Mouse (Mus musculus): ENCODE results near the gene Tlr13. TPM values are rescaled to one million over a fixed set of nuclear protein-coding genes. Genes with fewer than 3 reads are reported as not detected.

The Tlr13 gene
- polyA plus RNA-seq, 1 experiment from 2014 or later: 1.0 TPM

- no peaks in the 10 kb centered on the region for H3K36me3 ChIP-seq
- H3K27me3 ChIP-seq: no peaks in the 10 kb centered on the region; the same call in 1 of the 2 replicates
- no peak overlapping the region for H3K27ac ChIP-seq
- 75% methylated on average over 3 of the region's 3 CpGs for WGBS
- no peak overlapping the region for H3K9ac ChIP-seq
- H3K4me1 ChIP-seq: no peaks in the 10 kb centered on the region
- no peak overlapping the region for H3K4me3 ChIP-seq
- ATAC-seq (ENCODE audit: borderline replicate concordance, extremely low read depth, low FRiP score, low TSS enrichment): no peak
- H3K4me2 ChIP-seq: no peak overlapping the region
- H3K9me3 ChIP-seq: no peaks in the 10 kb centered on the region
Measured at GRCm38 (mm10) chrX:106149460-106149859, 6.5 kb downstream of the Tlr13 start.

GRCm38 (mm10) chrX:106154180-106154586 lies 11.2 kb downstream of the Tlr13 start:
- no peak overlapping the region for H3K9ac ChIP-seq
- ATAC-seq (ENCODE audit: borderline replicate concordance, extremely low read depth, low FRiP score, low TSS enrichment): no peak
- H3K36me3 ChIP-seq: no peaks in the 10 kb centered on the region
- no peak overlapping the region for H3K27ac ChIP-seq
- no peak overlapping the region for H3K4me2 ChIP-seq
- H3K27me3 ChIP-seq: no peaks in the 10 kb centered on the region; the same call in 1 of the 2 replicates
- no peaks in the 10 kb centered on the region for H3K9me3 ChIP-seq
- H3K4me1 ChIP-seq: no peaks in the 10 kb centered on the region
- H3K4me3 ChIP-seq: no peak overlapping the region

- no peak overlapping the region for H3K27ac ChIP-seq
- H3K9ac ChIP-seq: no peak overlapping the region
- no peak for ATAC-seq (ENCODE audit: borderline replicate concordance, extremely low read depth, low FRiP score, low TSS enrichment)
- no peaks in the 10 kb centered on the region for H3K9me3 ChIP-seq
- H3K27me3 ChIP-seq: peaks cover 5% of the 10 kb centered on the region; the same call in 1 of the 2 replicates
- H3K36me3 ChIP-seq: no peaks in the 10 kb centered on the region
- 71% methylated on average over 4 of the region's 4 CpGs for WGBS
- H3K4me1 ChIP-seq: no peaks in the 10 kb centered on the region
- no peak overlapping the region for H3K4me2 ChIP-seq
- H3K4me3 ChIP-seq: no peak overlapping the region
Measured at GRCm38 (mm10) chrX:106155892-106156291, 12.9 kb downstream of the Tlr13 start.

- Histone ChIP-seq H3K4me2 (no peak overlapping the region), H3K4me3 (no peak overlapping the region), H3K27ac (no peak overlapping the region), H3K4me1 (no peaks in the 10 kb centered on the region), H3K9me3 (no peaks in the 10 kb centered on the region), H3K36me3 (no peaks in the 10 kb centered on the region), H3K27me3 (peaks cover 5% of the 10 kb centered on the region; the same call in 1 of the 2 replicates), H3K9ac (no peak overlapping the region)
- WGBS: 44% methylated on average over 5 of the region's 5 CpGs
- peak; percentile 55; the same call in 1 of the 2 replicates for ATAC-seq (ENCODE audit: borderline replicate concordance, extremely low read depth, low FRiP score, low TSS enrichment)
Measured at GRCm38 (mm10) chrX:106163995-106164394, 21.0 kb downstream of the Tlr13 start.

- Histone ChIP-seq H3K27ac (no peak overlapping the region), H3K27me3 (peaks cover 6% of the 10 kb centered on the region; the same call in 1 of the 2 replicates), H3K4me1 (no peaks in the 10 kb centered on the region), H3K9me3 (no peaks in the 10 kb centered on the region), H3K9ac (no peak overlapping the region), H3K4me3 (no peak overlapping the region), H3K4me2 (no peak overlapping the region), H3K36me3 (no peaks in the 10 kb centered on the region)
- no peak for ATAC-seq (ENCODE audit: borderline replicate concordance, extremely low read depth, low FRiP score, low TSS enrichment)
- 45% methylated on average over 5 of the region's 5 CpGs for WGBS
Measured at GRCm38 (mm10) chrX:106164555-106164954, 21.6 kb downstream of the Tlr13 start.

- H3K4me2 ChIP-seq: no peak overlapping the region
- no peaks in the 10 kb centered on the region for H3K9me3 ChIP-seq
- no peak for ATAC-seq (ENCODE audit: borderline replicate concordance, extremely low read depth, low FRiP score, low TSS enrichment)
- no peaks in the 10 kb centered on the region for H3K4me1 ChIP-seq
- no peak overlapping the region for H3K4me3 ChIP-seq
- no peaks in the 10 kb centered on the region for H3K36me3 ChIP-seq
- no peak overlapping the region for H3K9ac ChIP-seq
- peaks cover 4% of the 10 kb centered on the region; the same call in 1 of the 2 replicates for H3K27me3 ChIP-seq
- 50% methylated on average over 1 of the region's 1 CpGs for WGBS
- H3K27ac ChIP-seq: no peak overlapping the region
Measured at GRCm38 (mm10) chrX:106165089-106165488, 22.1 kb downstream of the Tlr13 start.

- Histone ChIP-seq H3K4me2 (peak overlapping the region; percentile 47), H3K27me3 (peaks cover 4% of the 10 kb centered on the region; the same call in 1 of the 2 replicates), H3K9ac (no peak overlapping the region), H3K4me3 (peak overlapping the region; percentile 28), H3K4me1 (no peaks in the 10 kb centered on the region), H3K36me3 (no peaks in the 10 kb centered on the region), H3K27ac (no peak overlapping the region), H3K9me3 (no peaks in the 10 kb centered on the region)
- ATAC-seq (ENCODE audit: borderline replicate concordance, extremely low read depth, low FRiP score, low TSS enrichment): peak; percentile 82; the same call in 1 of the 2 replicates
- WGBS: 28% methylated on average over 18 of the region's 18 CpGs
Measured at GRCm38 (mm10) chrX:106171106-106171852, 28.3 kb downstream of the Tlr13 start.

- Histone ChIP-seq H3K36me3 (no peaks in the 10 kb centered on the region), H3K4me2 (peak overlapping the region; percentile 47), H3K4me1 (no peaks in the 10 kb centered on the region), H3K9me3 (no peaks in the 10 kb centered on the region), H3K27me3 (peaks cover 4% of the 10 kb centered on the region; the same call in 1 of the 2 replicates), H3K4me3 (peak overlapping the region; percentile 28), H3K27ac (no peak overlapping the region), H3K9ac (no peak overlapping the region)
- WGBS: 46% methylated on average over 5 of the region's 6 CpGs
- peak; percentile 27; the same call in 1 of the 2 replicates for ATAC-seq (ENCODE audit: borderline replicate concordance, extremely low read depth, low FRiP score, low TSS enrichment)
Measured at GRCm38 (mm10) chrX:106171853-106172154, 28.8 kb downstream of the Tlr13 start.

GRCm38 (mm10) chrX:106176331-106176730 lies 33.3 kb downstream of the Tlr13 start:
- Histone ChIP-seq H3K9ac (no peak overlapping the region), H3K27ac (no peak overlapping the region), H3K4me3 (no peak overlapping the region), H3K4me2 (no peak overlapping the region), H3K4me1 (no peaks in the 10 kb centered on the region), H3K36me3 (no peaks in the 10 kb centered on the region), H3K27me3 (no peaks in the 10 kb centered on the region), H3K9me3 (no peaks in the 10 kb centered on the region)
- WGBS: 59% methylated on average over 9 of the region's 9 CpGs
- ATAC-seq (ENCODE audit: borderline replicate concordance, extremely low read depth, low FRiP score, low TSS enrichment): no peak

- Histone ChIP-seq H3K4me3 (no peak overlapping the region), H3K27me3 (no peaks in the 10 kb centered on the region), H3K4me2 (no peak overlapping the region), H3K9me3 (no peaks in the 10 kb centered on the region), H3K9ac (no peak overlapping the region), H3K27ac (no peak overlapping the region), H3K4me1 (0 out of 2 replicates have a peak, but pooled peaks cover 12% of the 10 kb centered on the region), H3K36me3 (no peaks in the 10 kb centered on the region)
- WGBS: 44% methylated on average over 4 of the region's 4 CpGs
- no peak for ATAC-seq (ENCODE audit: borderline replicate concordance, extremely low read depth, low FRiP score, low TSS enrichment)
Measured at GRCm38 (mm10) chrX:106184279-106184678, 41.3 kb downstream of the Tlr13 start.

- Histone ChIP-seq H3K36me3 (no peaks in the 10 kb centered on the region), H3K4me1 (0 out of 2 replicates have a peak, but pooled peaks cover 15% of the 10 kb centered on the region), H3K9me3 (no peaks in the 10 kb centered on the region), H3K27ac (peak overlapping the region; percentile 91), H3K4me3 (no peak overlapping the region), H3K4me2 (peak overlapping the region; percentile 46; the same call in 1 of the 2 replicates), H3K9ac (no peak overlapping the region), H3K27me3 (no peaks in the 10 kb centered on the region)
- WGBS: 17% methylated on average over 5 of the region's 5 CpGs
- peak; percentile 28; the same call in 1 of the 2 replicates for ATAC-seq (ENCODE audit: borderline replicate concordance, extremely low read depth, low FRiP score, low TSS enrichment)
Measured at GRCm38 (mm10) chrX:106185706-106186105, 42.7 kb downstream of the Tlr13 start.

Measured in lung, embryonic 15.5 days (tissue).